Mouse (Mus musculus): ENCODE results near the gene Metap2. TPM values are rescaled to one million over a fixed set of nuclear protein-coding genes. Genes with fewer than 3 reads are reported as not detected.
"Not testable (repeated sequence)": the region's sequence is repeated elsewhere in the genome, so short reads cannot be mapped to it uniquely, and the experiment has no call there.

The Metap2 gene
- polyA plus RNA-seq, 1 experiment from 2014 or later, result 198 TPM

DNA sequence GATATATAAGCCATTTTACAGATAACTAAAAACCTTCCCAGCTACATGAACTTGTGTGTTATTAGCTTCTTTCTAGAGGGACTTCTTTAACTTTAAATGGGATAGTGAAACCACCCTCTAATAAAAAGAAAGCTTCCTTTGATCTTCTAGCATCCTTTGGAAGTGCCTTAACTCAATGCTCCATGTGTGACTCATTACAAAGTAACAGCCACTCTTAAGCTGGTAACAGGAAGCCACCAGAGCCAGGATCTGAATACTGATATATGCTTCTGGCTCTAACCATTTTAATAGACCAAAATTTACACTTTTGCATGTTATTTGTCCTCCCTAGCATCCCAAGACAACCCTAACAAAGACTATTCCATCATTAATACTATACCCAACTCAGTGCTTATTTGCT, 15.0 kb downstream of the Metap2 start:
- Histone ChIP-seq H3K27me3 (ENCODE audit: insufficient read depth, poor library complexity, severe bottlenecking) (no peaks in the 10 kb centered on the region), H3K4me3 (no peak overlapping the region), H3K27ac (no peak overlapping the region), H3K36me3 (peaks cover 78% of the 10 kb centered on the region), H3K9me3 (no peaks in the 10 kb centered on the region), H3K4me1 (replicated peaks) (no peaks in the 10 kb centered on the region)
- DNase-seq (ENCODE audit: low spot score), result no peak

GRCm38 (mm10) chr10:93878732-93879131, 18.2 kb downstream of the Metap2 start:
- 96% methylated on average over 4 of the region's 4 CpGs for WGBS
- Histone ChIP-seq H3K36me3 (peaks cover 77% of the 10 kb centered on the region), H3K4me1 (replicated peaks) (no peaks in the 10 kb centered on the region), H3K27me3 (ENCODE audit: insufficient read depth, poor library complexity, severe bottlenecking) (no peaks in the 10 kb centered on the region), H3K9me3 (no peaks in the 10 kb centered on the region), H3K4me3 (no peak overlapping the region), H3K27ac (no peak overlapping the region)
- no peak for DNase-seq (ENCODE audit: low spot score)

- no peak for DNase-seq (ENCODE audit: low spot score)
- H3K27ac ChIP-seq, result no peak overlapping the region
- H3K9me3 ChIP-seq, result no peaks in the 10 kb centered on the region
- WGBS, result 84% methylated on average over 1 of the region's 1 CpGs
- peaks cover 80% of the 10 kb centered on the region for H3K36me3 ChIP-seq
- no peaks in the 10 kb centered on the region for H3K27me3 ChIP-seq (ENCODE audit: insufficient read depth, poor library complexity, severe bottlenecking)
- no peaks in the 10 kb centered on the region for H3K4me1 ChIP-seq (replicated peaks)
- H3K4me3 ChIP-seq, result no peak overlapping the region
Observed at GRCm38 (mm10) chr10:93876772-93877171, 20.1 kb downstream of the Metap2 start.

DNA sequence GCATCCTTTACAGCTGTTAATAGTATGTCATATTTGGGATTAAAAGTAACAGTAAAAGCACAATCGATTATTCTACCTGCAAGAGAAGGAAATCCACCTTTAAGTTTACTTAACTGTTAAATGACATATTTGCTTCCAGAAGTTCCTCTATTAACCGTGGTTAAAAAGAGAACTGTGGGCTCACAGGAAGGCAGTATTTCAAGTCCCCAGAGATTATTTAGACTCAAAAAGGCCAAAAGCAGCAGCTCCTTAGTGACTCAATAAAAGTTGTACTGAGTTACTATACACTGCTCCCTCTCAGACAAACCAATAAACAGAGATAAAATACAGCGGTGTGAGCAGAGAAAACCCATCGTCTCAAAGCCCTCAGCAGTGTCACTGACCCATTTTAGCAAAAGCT, 28.0 kb downstream of the Metap2 start:
- 93% methylated on average over 4 of the region's 4 CpGs for WGBS
- no peak for DNase-seq (ENCODE audit: low spot score)
- H3K9me3 ChIP-seq, result no peaks in the 10 kb centered on the region
- H3K27ac ChIP-seq, result no peak overlapping the region
- no peaks in the 10 kb centered on the region for H3K27me3 ChIP-seq (ENCODE audit: insufficient read depth, poor library complexity, severe bottlenecking)
- H3K4me1 ChIP-seq (replicated peaks), result no peaks in the 10 kb centered on the region
- peaks cover 100% of the 10 kb centered on the region for H3K36me3 ChIP-seq
- H3K4me3 ChIP-seq, result no peak overlapping the region

DNA sequence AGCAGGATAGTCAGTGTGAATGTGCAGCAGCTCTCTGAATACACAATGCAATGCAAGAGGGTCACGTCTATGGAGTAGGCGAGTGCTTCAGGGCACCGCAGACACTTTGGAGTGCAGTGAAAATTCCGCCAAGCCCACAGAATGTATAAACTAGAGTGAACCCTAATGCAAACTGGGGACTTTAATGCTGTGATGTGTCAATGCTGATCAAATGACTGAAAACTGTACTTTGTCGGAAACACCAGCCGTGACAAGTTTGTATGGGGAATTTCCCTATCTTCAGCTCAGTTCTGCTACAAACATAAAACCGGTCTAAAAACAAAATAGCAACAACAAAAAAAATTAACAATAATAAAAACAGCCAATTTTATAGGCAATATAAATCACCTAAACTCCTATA, 28.5 kb downstream of the Metap2 start:
- WGBS, result 94% methylated on average over 7 of the region's 7 CpGs
- Histone ChIP-seq H3K4me1 (replicated peaks) (no peaks in the 10 kb centered on the region), H3K9me3 (no peaks in the 10 kb centered on the region), H3K36me3 (peaks cover 100% of the 10 kb centered on the region), H3K4me3 (no peak overlapping the region), H3K27ac (no peak overlapping the region), H3K27me3 (ENCODE audit: insufficient read depth, poor library complexity, severe bottlenecking) (no peaks in the 10 kb centered on the region)
- DNase-seq (ENCODE audit: low spot score), result no peak

GRCm38 (mm10) chr10:93856095-93856494, 40.8 kb downstream of the Metap2 start:
- 95% methylated on average over 6 of the region's 6 CpGs for WGBS
- no peak overlapping the region for H3K4me3 ChIP-seq
- DNase-seq (ENCODE audit: low spot score), result no peak
- peaks cover 76% of the 10 kb centered on the region for H3K36me3 ChIP-seq
- no peak overlapping the region for H3K27ac ChIP-seq
- no peaks in the 10 kb centered on the region for H3K4me1 ChIP-seq (replicated peaks)
- no peaks in the 10 kb centered on the region for H3K9me3 ChIP-seq
- no peaks in the 10 kb centered on the region for H3K27me3 ChIP-seq (ENCODE audit: insufficient read depth, poor library complexity, severe bottlenecking)

- no peaks in the 10 kb centered on the region for H3K27me3 ChIP-seq (ENCODE audit: insufficient read depth, poor library complexity, severe bottlenecking)
- 93% methylated on average over 9 of the region's 9 CpGs for WGBS
- no peak overlapping the region for H3K4me3 ChIP-seq
- H3K4me1 ChIP-seq (replicated peaks), result no peaks in the 10 kb centered on the region
- H3K9me3 ChIP-seq, result no peaks in the 10 kb centered on the region
- H3K36me3 ChIP-seq, result peaks cover 75% of the 10 kb centered on the region
- no peak overlapping the region for H3K27ac ChIP-seq
- no peak for DNase-seq (ENCODE audit: low spot score)
Observed at GRCm38 (mm10) chr10:93855126-93855525, 41.8 kb downstream of the Metap2 start.

DNA sequence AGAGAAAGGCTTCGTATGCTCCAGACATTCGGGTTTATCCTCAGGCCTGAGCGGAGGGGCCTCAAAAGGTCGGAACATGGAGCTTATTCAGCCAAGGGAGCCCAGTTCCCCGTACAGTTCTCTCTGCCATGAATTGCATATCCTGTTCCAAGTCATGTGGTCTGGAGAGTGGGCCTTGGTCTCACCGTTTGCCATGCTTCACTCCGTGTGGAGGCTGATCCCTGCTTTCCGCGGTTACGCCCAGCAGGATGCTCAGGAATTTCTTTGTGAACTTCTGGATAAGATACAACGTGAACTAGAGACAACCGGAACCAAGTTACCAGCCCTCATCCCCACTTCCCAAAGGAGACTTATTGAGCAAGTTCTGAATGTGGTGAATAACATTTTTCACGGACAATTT, 50.2 kb downstream of the Metap2 start:
- Histone ChIP-seq H3K9me3 (peaks cover 27% of the 10 kb centered on the region), H3K27me3 (ENCODE audit: insufficient read depth, poor library complexity, severe bottlenecking) (no peaks in the 10 kb centered on the region), H3K27ac (no peak overlapping the region), H3K4me1 (replicated peaks) (no peaks in the 10 kb centered on the region), H3K36me3 (peaks cover 87% of the 10 kb centered on the region), H3K4me3 (no peak overlapping the region)
- no peak for DNase-seq (ENCODE audit: low spot score)
- WGBS, result 94% methylated on average over 13 of the region's 13 CpGs

- 89% methylated on average over 7 of the region's 7 CpGs for WGBS
- H3K27ac ChIP-seq; H3K9me3 ChIP-seq; DNase-seq (ENCODE audit: low spot score); H3K36me3 ChIP-seq: not testable (repeated sequence)
- Histone ChIP-seq H3K4me3 (0 out of 2 replicates have a peak overlapping the region, but pooled peaks have one; percentile 91), H3K4me1 (replicated peaks) (peaks cover 53% of the 10 kb centered on the region), H3K27me3 (ENCODE audit: insufficient read depth, poor library complexity, severe bottlenecking) (peaks cover 45% of the 10 kb centered on the region)
Observed at GRCm38 (mm10) chr10:93835115-93835514, 61.8 kb downstream of the Metap2 start.

DNA sequence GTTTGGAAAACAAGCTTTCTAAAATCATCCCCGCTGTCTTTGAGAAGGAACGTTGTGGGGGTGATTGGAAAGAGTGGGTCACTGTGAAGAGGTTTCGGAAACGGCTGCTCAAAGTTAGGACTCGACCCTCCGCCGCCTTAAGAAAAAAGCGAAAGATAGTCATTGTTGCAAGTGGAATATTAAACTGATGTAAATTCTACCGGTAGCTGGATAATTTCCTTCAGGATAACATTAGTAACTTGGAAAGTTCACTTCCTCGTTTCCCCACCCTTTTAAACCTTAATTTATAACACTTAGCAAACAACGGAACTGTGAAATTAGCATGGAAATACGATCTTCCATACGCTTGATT, 62.5 kb downstream of the Metap2 start:
- H3K36me3 ChIP-seq, result no peaks in the 10 kb centered on the region
- no peaks in the 10 kb centered on the region for H3K9me3 ChIP-seq
- H3K27ac ChIP-seq, result peak overlapping the region; percentile 93
- peak overlapping the region; percentile 91 for H3K4me3 ChIP-seq
- DNase-seq (ENCODE audit: low spot score), result no peak
- 4% methylated on average over 13 of the region's 13 CpGs for WGBS
- H3K27me3 ChIP-seq (ENCODE audit: insufficient read depth, poor library complexity, severe bottlenecking), result peaks cover 52% of the 10 kb centered on the region
- peaks cover 52% of the 10 kb centered on the region for H3K4me1 ChIP-seq (replicated peaks)

GRCm38 (mm10) chr10:93833699-93834393, 63.0 kb downstream of the Metap2 start:
- Histone ChIP-seq H3K9me3 (no peaks in the 10 kb centered on the region), H3K36me3 (no peaks in the 10 kb centered on the region), H3K27ac (peak overlapping the region; percentile 93), H3K4me1 (replicated peaks) (peaks cover 52% of the 10 kb centered on the region), H3K4me3 (peak overlapping the region; percentile 91), H3K27me3 (ENCODE audit: insufficient read depth, poor library complexity, severe bottlenecking) (peaks cover 52% of the 10 kb centered on the region)
- peak; percentile 96 for DNase-seq (ENCODE audit: low spot score)
- WGBS, result under 1% methylated on average over 75 of the region's 75 CpGs

DNA sequence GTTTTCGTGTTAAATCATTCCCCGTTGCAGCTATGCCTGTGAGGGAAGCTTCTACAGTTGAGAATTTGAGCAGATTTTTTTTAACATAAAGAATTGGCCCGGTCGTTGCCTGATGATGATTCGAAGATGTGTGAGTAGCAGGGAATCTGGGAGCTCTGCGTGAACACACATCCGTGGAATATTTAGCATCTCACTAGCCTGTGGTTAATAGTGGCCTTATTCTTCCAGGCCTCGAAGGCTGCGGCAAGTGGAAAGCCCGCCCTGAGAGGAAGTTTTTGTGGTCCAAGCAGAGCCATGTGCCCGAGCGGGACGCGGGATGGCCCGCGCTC, 63.6 kb downstream of the Metap2 start:
- H3K4me1 ChIP-seq (replicated peaks), result peaks cover 52% of the 10 kb centered on the region
- DNase-seq (ENCODE audit: low spot score), result no peak
- H3K27ac ChIP-seq, result peak overlapping the region; percentile 93
- H3K36me3 ChIP-seq, result no peaks in the 10 kb centered on the region
- peak overlapping the region; percentile 91 for H3K4me3 ChIP-seq
- 3% methylated on average over 16 of the region's 16 CpGs for WGBS
- no peaks in the 10 kb centered on the region for H3K9me3 ChIP-seq
- peaks cover 52% of the 10 kb centered on the region for H3K27me3 ChIP-seq (ENCODE audit: insufficient read depth, poor library complexity, severe bottlenecking)

- H3K4me1 ChIP-seq (replicated peaks), result peaks cover 50% of the 10 kb centered on the region
- no peak overlapping the region for H3K27ac ChIP-seq
- peaks cover 52% of the 10 kb centered on the region for H3K27me3 ChIP-seq (ENCODE audit: insufficient read depth, poor library complexity, severe bottlenecking)
- H3K4me3 ChIP-seq, result peak overlapping the region; percentile 91; the same call in 1 of the 2 replicates
- no peak for DNase-seq (ENCODE audit: low spot score)
- H3K36me3 ChIP-seq, result no peaks in the 10 kb centered on the region
- no peaks in the 10 kb centered on the region for H3K9me3 ChIP-seq
- 23% methylated on average over 9 of the region's 9 CpGs for WGBS
Observed at GRCm38 (mm10) chr10:93832811-93833210, 64.1 kb downstream of the Metap2 start.

All from hindbrain, embryonic 10.5 days (tissue).